Mouse (Mus musculus) stomach, embryonic 14.5 days (tissue): ENCODE measurements around the gene Pitpnb. TPM values are rescaled to one million over a fixed set of nuclear protein-coding genes. Genes with fewer than 3 reads are reported as not detected.

Experiments used
- ATAC-seq: fragments of 200-750 bp; cut with Nextera tagmentation; 2 replicates; pipeline ENCODE4 v1.8.0; 2017; ENCODE audit warnings: low read depth, moderate TSS enrichment; ENCODE audit not compliant: insufficient number of reproducible peaks, insufficient read depth, low FRiP score
- H3K27ac ChIP-seq: fragments of 300-500 bp; sonication (generic); 2 replicates; pipeline ENCODE4 v1.5.1; 2014; ENCODE audit warnings: mild to moderate bottlenecking, low read length, moderate library complexity, mixed read lengths
- H3K27me3 ChIP-seq: fragments of 300-500 bp; sonication (generic); 2 replicates; pipeline ENCODE4 v1.6.1; 2014; ENCODE audit warnings: low read length, control low read depth, mixed read lengths; ENCODE audit not compliant: control insufficient read depth, insufficient read depth
- H3K36me3 ChIP-seq: fragments of 300-500 bp; sonication (generic); 2 replicates; pipeline ENCODE4 v1.6.1; 2014; ENCODE audit warnings: mild to moderate bottlenecking, control low read depth, low read length, moderate library complexity, mixed read lengths; ENCODE audit not compliant: control insufficient read depth, insufficient read depth
- H3K4me1 ChIP-seq: fragments of 300-500 bp; sonication (generic); 2 replicates; pipeline ENCODE4 v1.6.1; 2014; ENCODE audit warnings: low read length, control low read depth, mixed read lengths; ENCODE audit not compliant: control insufficient read depth, insufficient read depth
- H3K4me2 ChIP-seq: fragments of 300-500 bp; sonication (generic); replicated peaks from 2 replicates; pipeline ENCODE4 v1.6.1; 2014; ENCODE audit warnings: low read depth, low read length, control low read depth
- H3K4me3 ChIP-seq: fragments of 300-500 bp; sonication (generic); 2 replicates; pipeline ENCODE4 v1.5.1; 2014; ENCODE audit warnings: low read depth, low read length, control low read depth
- H3K9ac ChIP-seq: fragments of 300-500 bp; sonication (generic); replicated peaks from 2 replicates; pipeline ENCODE4 v1.6.1; 2014; ENCODE audit warnings: low read depth, mild to moderate bottlenecking, control low read depth, low read length, moderate library complexity, mixed read lengths
- H3K9me3 ChIP-seq: fragments of 300-500 bp; sonication (generic); 2 replicates; pipeline ENCODE4 v1.6.1; 2016; ENCODE audit warnings: low read depth, low read length, control low read depth; ENCODE audit not compliant: control insufficient read depth
- WGBS: fragments of 180-500 bp; shearing (Covaris S2); extraction: QIAGEN DNeasy Blood & Tissue Kit; methylation state at CpG from one replicate; pipeline ENCODE4 v1.1.7; 2014; 5-methylcytosine and 5-hydroxymethylcytosine counted together
- polyA plus RNA-seq: library from polyadenylated mRNA; unstranded; fragments of >200 nt; fragmentation: Nextera tagmentation; extraction: Ambion mirVana; gene quantifications from 2 replicates; pipeline ENCODE4 v1.2.1, GENCODE M21; 2014

The Pitpnb gene
- polyA plus RNA-seq, result 112 and 115 TPM in 2 replicates

DNA sequence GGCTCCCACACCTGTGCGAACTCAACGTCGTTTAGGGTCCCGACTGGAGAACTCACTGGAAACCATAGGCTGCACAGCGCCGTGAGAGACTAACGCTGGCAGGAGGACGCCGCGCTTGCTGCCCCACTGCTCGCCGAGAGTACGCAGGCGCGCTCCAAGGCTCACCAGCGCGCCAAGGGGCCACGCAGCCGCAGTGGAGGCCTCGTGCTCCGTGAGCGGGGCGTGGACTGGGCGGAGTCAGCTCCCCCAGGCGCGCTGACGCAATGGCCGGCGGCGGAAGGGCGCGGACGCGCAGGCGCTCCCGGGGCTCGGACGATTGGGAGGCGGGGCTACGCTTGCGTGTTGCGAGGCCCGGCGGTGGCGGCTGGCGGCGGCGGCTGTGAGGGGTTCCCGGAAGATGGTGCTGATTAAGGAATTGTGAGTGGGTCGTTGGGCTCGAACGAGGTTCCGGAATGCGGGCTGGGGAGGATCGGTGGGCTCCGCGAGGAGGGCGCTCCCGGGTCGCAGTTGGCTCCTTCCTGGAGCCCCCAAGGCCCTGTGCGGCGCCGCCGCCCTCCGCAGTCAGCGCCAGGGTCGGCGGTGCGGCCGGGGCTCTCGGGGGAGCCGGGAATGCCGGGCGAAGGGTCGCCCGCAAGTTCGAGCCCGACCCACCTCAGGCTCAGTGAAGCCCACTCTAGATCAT is at the start of gene Pitpnb:
Pitpnb (plus strand) TSS at position 347 of the 682 bp plus-strand sequence.
- Histone ChIP-seq H3K9me3 (no peaks in the 10 kb centered on the region), H3K27ac (peak within 1 kb of the TSS; percentile 88), H3K9ac (peak within 1 kb of the TSS; percentile 75), H3K36me3 (no peaks in the 10 kb centered on the region), H3K4me3 (peak within 1 kb of the TSS; percentile 92), H3K4me1 (peaks cover 8% of the 10 kb centered on the region), H3K27me3 (no peaks in the 10 kb centered on the region), H3K4me2 (peak within 1 kb of the TSS; percentile 67)
- under 1% methylated on average over 78 of the region's 78 CpGs for WGBS
- ATAC-seq, result peak; percentile 98

DNA sequence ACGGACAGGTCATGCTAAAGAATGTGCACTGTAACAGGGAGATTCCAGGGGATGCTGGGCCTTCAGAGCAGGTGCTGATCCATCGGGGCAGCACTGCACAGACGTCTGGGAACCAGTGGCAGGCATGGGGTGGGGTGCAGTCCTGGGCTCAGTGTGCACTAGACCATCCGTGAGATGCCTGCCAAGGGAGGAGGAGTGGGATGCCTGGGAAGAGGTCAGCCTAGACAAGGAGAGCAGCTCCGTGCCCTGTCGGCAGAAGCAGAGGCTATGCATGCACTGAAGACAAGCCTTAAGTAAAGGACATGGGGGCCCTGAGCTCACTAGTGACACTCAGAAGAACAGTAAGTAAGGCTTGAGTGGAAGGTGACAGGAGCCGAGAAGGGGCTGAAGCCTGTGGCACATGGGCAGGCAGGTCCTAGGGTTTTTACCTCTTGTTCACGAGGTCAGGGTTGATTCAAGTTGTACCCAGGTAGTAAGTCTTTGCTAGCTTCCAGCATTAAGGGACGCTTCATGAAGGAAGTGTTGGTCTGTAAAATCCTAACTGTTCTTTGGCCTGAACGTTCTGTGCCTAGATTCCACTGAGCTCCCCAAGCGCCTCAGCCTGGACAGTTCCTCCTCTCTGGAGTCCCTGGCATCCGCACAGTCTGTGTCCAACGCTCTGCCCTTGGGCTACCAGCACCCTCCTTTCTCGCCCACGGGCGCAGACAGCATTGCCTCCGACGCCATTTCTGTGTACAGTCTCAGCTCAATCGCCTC is 46.0 kb upstream of the Pitpnb start:
- Histone ChIP-seq H3K27me3 (no peaks in the 10 kb centered on the region), H3K9me3 (no peaks in the 10 kb centered on the region)
- ATAC-seq, result no peak

DNA sequence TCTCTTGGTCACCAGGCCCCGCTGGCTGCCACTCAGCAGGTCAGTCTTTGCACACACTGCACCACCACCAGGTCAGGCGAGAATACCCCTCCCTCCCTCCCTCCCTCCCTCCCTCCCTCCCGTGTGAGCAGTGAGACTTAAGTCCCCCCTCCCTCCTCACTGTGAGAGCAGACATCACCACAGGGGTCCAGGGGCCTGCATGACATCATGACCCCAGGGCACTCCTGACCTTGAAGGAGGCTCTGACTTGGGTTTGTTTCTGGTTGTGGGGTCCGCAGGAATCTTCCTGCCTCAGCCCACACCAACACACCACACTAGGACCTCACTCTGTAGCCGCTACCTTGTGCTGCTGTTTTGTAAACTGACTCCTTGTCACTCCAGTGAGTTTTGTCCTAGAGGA is 43.0 kb upstream of the Pitpnb start:
- Histone ChIP-seq H3K36me3 (peaks cover 18% of the 10 kb centered on the region; the same call in 1 of the 2 replicates), H3K27ac (no peak overlapping the region), H3K4me1 (no peaks in the 10 kb centered on the region), H3K9me3 (no peaks in the 10 kb centered on the region), H3K4me3 (no peak overlapping the region), H3K27me3 (no peaks in the 10 kb centered on the region), H3K9ac (no peak overlapping the region), H3K4me2 (no peak overlapping the region)
- WGBS, result 76% methylated on average over 5 of the region's 5 CpGs
- ATAC-seq, result no peak

More for the DNA sequence above, 46.0 kb upstream of the Pitpnb start:
- Histone ChIP-seq H3K4me1 (no peaks in the 10 kb centered on the region), H3K4me2 (no peak overlapping the region), H3K27ac (no peak overlapping the region), H3K36me3 (peaks cover 37% of the 10 kb centered on the region; the same call in 1 of the 2 replicates), H3K9ac (no peak overlapping the region), H3K4me3 (no peak overlapping the region)
- WGBS, result 85% methylated on average over 19 of the region's 19 CpGs

GRCm38 (mm10) chr5:111288486-111288885 is 42.1 kb upstream of the Pitpnb start:
- no peaks in the 10 kb centered on the region for H3K9me3 ChIP-seq
- H3K27me3 ChIP-seq, result no peaks in the 10 kb centered on the region
- no peak for ATAC-seq
- H3K36me3 ChIP-seq, result peaks cover 13% of the 10 kb centered on the region; the same call in 1 of the 2 replicates
- H3K4me2 ChIP-seq, result no peak overlapping the region
- H3K4me1 ChIP-seq, result no peaks in the 10 kb centered on the region
- no peak overlapping the region for H3K4me3 ChIP-seq
- no peak overlapping the region for H3K27ac ChIP-seq
- no peak overlapping the region for H3K9ac ChIP-seq
- WGBS, result 90% methylated on average over 11 of the region's 11 CpGs

- no peaks in the 10 kb centered on the region for H3K27me3 ChIP-seq
- 74% methylated on average over 11 of the region's 11 CpGs for WGBS
- H3K9me3 ChIP-seq, result no peaks in the 10 kb centered on the region
- no peak overlapping the region for H3K27ac ChIP-seq
- H3K4me1 ChIP-seq, result no peaks in the 10 kb centered on the region
- H3K36me3 ChIP-seq, result peaks cover 13% of the 10 kb centered on the region; the same call in 1 of the 2 replicates
- no peak overlapping the region for H3K4me2 ChIP-seq
- no peak overlapping the region for H3K9ac ChIP-seq
- no peak for ATAC-seq
- H3K4me3 ChIP-seq, result no peak overlapping the region
Observed at GRCm38 (mm10) chr5:111290071-111290470, 40.5 kb upstream of the Pitpnb start.

GRCm38 (mm10) chr5:111291639-111292038 is 38.9 kb upstream of the Pitpnb start:
- Histone ChIP-seq H3K27ac (no peak overlapping the region), H3K4me2 (no peak overlapping the region; the same call in 1 of the 2 replicates), H3K4me1 (no peaks in the 10 kb centered on the region), H3K9ac (no peak overlapping the region), H3K27me3 (no peaks in the 10 kb centered on the region), H3K9me3 (no peaks in the 10 kb centered on the region), H3K4me3 (no peak overlapping the region), H3K36me3 (0 out of 2 replicates have a peak, but pooled peaks cover 2% of the 10 kb centered on the region)
- 39% methylated on average over 10 of the region's 10 CpGs for WGBS
- no peak for ATAC-seq

GRCm38 (mm10) chr5:111297801-111298200 is 32.8 kb upstream of the Pitpnb start:
- H3K36me3 ChIP-seq, result no peaks in the 10 kb centered on the region

DNA sequence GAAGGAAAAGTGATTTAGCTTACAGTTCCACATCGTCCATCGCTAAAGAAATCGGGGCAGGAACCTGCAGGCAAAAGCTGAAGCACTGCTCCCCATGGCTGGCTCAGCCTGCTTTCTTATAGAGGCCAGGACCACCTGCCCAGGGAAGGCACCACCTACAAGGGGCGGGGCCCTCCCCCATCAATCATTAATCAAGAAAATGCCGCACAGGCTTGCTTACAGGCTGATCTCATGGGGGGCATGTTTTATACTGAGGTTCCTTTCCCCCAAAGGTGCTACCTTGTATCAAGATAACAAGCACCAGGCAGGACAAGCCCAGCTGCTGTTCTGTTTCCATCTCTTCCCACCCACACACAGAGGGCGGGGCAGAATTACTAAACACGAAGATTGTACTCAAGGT is 31.9 kb upstream of the Pitpnb start:
- Histone ChIP-seq H3K4me3 (no peak overlapping the region), H3K9me3 (no peaks in the 10 kb centered on the region), H3K4me2 (no peak overlapping the region), H3K27me3 (no peaks in the 10 kb centered on the region), H3K27ac (no peak overlapping the region), H3K9ac (no peak overlapping the region), H3K4me1 (no peaks in the 10 kb centered on the region), H3K36me3 (no peaks in the 10 kb centered on the region)
- ATAC-seq, result no peak
- WGBS, result 39% methylated on average over 7 of the region's 7 CpGs

More at GRCm38 (mm10) chr5:111297801-111298200, 32.8 kb upstream of the Pitpnb start:
- no peak overlapping the region for H3K4me2 ChIP-seq
- no peaks in the 10 kb centered on the region for H3K4me1 ChIP-seq
- no peak overlapping the region for H3K9ac ChIP-seq
- 63% methylated on average over 5 of the region's 5 CpGs for WGBS
- H3K27ac ChIP-seq, result no peak overlapping the region
- no peak overlapping the region for H3K4me3 ChIP-seq
- ATAC-seq, result no peak
- H3K27me3 ChIP-seq, result no peaks in the 10 kb centered on the region
- no peaks in the 10 kb centered on the region for H3K9me3 ChIP-seq
